Mouse (Mus musculus) adrenal gland, postnatal 10 days (tissue): ENCODE measurements around the gene Hapln1. TPM values are rescaled to one million over a fixed set of nuclear protein-coding genes. Genes with fewer than 3 reads are reported as not detected.

ENCODE experiments used
- DNase-seq: peaks from one replicate; pipeline ENCODE4 v3.0.0; 2021; ENCODE audit warnings: mixed read lengths
- total RNA-seq, 2 experiments: library from RNA; stranded (reverse); gene quantifications; 2 replicates each; pipeline ENCODE4 v1.2.3; 2021

Gene Hapln1
- total RNA-seq, 2 experiments from 2014 or later = 4.0 to 4.6 TPM

GRCm38 (mm10) chr13:89600466-89600865 lies 60.9 kb downstream of the Hapln1 start:
- DNase-seq = peak; percentile 41

DNA sequence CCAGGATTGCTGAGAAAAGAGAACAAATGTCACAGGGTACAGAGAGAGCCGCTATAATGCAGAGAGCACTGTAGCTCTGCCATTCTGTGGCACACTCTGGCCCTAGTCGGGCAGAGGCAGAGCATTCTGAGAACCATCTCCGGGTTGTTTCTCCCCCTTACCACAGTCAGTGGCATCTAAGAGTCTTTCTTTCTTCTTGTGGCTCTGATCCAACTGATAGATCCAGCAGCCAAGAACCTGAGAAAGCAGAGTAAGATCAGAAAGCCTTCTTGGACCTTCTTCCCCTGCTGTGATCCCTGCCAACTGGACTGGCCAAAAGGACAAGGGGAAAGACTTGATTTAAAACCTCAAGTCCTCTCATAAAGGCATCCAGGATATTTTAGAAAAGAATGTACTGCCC lies 63.7 kb downstream of the Hapln1 start:
- DNase-seq = peak; percentile 31

- DNase-seq = no peak
Measured at GRCm38 (mm10) chr13:89607399-89607798, 67.8 kb downstream of the Hapln1 start.

DNA sequence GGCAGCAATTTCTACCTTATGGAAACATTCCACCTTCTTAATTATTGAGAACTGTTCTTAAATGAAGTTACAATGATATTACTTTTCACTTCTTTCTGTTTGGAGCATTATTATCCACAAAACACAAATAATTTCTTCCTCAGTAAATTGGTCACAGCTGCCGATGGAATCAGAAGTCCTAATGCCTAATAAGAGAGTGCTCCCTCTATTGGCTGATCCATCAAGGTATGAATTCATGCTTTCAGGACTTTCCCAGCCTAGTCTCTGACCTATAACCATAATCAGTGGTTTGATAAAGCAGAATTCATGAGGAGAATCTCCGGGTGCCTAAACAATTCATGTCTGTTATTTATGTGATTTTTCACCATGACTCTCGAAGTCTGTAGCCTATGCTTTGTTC lies 79.5 kb downstream of the Hapln1 start:
- no peak for DNase-seq

GRCm38 (mm10) chr13:89634137-89634683 lies 94.6 kb downstream of the Hapln1 start:
- peak; percentile 34 for DNase-seq

DNA sequence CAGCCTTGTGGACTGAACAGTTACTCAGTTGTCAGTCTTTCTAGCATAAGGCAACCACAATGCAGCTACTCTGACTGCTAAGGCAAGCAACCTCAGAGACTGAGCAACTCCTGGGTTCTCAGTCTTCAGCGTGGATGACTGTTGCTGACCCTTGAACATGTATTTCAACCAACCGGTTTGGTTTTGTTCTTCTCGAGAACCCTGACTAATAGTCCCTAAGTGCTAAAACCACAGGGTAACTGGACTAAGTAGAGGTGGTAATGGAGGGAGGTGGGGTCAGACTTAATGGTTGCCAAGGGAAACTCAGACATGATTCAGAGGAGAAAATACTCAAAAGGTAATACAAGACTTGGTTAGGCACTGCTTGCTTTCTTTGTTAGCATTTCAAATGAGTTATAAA lies 97.4 kb downstream of the Hapln1 start:
- DNase-seq = no peak

- DNase-seq = no peak
Measured at GRCm38 (mm10) chr13:89645589-89645988, 106.0 kb downstream of the Hapln1 start.

DNA sequence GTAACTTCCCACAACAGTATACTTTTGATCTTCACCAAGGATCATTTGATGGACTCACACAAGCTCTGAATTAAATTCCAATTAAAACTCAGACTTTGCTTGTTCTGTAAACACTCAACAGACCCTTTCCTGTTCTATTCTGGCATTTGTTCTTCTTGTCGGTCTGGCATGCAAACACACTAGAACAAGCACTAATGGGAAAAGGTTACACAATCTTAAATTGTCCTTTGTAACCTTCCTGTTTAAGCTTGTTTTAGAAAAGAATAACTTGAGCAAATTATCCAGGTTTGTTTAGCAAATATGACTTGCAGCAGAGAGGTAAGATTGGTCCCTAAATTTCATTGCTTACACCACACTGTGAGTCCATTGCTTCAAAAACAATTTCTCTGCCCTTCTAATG lies 113.2 kb downstream of the Hapln1 start:
- DNase-seq = no peak

- DNase-seq = no peak
Measured at GRCm38 (mm10) chr13:89653279-89653678, 113.7 kb downstream of the Hapln1 start.

DNA sequence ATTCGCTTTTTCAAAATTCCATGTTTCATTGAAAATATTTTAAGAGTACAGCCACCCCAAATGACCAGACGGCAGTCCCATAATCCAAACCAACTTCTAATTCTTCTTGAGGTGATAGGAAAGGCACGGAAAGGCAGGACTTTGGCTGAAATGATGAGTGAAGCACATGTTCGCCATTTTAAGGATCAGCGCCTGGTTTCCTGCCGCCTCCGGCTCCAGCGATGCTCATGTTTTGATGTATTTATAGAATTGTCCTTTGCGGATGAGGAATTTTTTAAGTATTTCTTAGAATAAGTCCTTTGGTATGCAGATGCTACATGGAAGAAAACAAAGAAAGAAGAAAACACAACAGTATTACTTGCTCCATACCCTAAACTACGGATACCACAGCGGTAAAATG lies 117.5 kb downstream of the Hapln1 start:
- no peak for DNase-seq

Other genes starting within 250 kb of the Hapln1 start
- gene Vcan, start 202.7 kb downstream of the Hapln1 start, total RNA-seq = 10 to 100 TPM; 14.4 to 16.1 TPM